Mouse (Mus musculus) stomach, embryonic 16.5 days (tissue): ENCODE measurements around the gene Romo1. TPM values are rescaled to one million over a fixed set of nuclear protein-coding genes. Genes with fewer than 3 reads are reported as not detected.

Experiments
- ATAC-seq: fragments of 200-750 bp; cut with Nextera tagmentation; 2 replicates; pipeline ENCODE4 v1.8.0; 2017; ENCODE audit warnings: moderate number of reproducible peaks, moderate TSS enrichment; ENCODE audit not compliant: insufficient read depth, low FRiP score
- H3K27ac ChIP-seq: fragments of 300-500 bp; sonication (generic); 2 replicates; pipeline ENCODE4 v1.5.1; 2014; ENCODE audit warnings: low read length
- H3K27me3 ChIP-seq: fragments of 300-500 bp; sonication (generic); 2 replicates; pipeline ENCODE4 v1.6.1; 2014; ENCODE audit warnings: low read length, control low read depth, mixed read lengths; ENCODE audit not compliant: control insufficient read depth, insufficient read depth
- H3K36me3 ChIP-seq: fragments of 300-500 bp; sonication (generic); 2 replicates; pipeline ENCODE4 v1.6.1; 2014; ENCODE audit warnings: low read length; ENCODE audit not compliant: control insufficient read depth, insufficient read depth
- H3K4me1 ChIP-seq: fragments of 300-500 bp; sonication (generic); 2 replicates; pipeline ENCODE4 v1.6.1; 2014; ENCODE audit warnings: low read length, control low read depth, mixed read lengths; ENCODE audit not compliant: control insufficient read depth, insufficient read depth
- H3K4me2 ChIP-seq: fragments of 300-500 bp; sonication (generic); 2 replicates; pipeline ENCODE4 v1.6.1; 2014; ENCODE audit warnings: low read depth, low read length, mixed read lengths
- H3K4me3 ChIP-seq: fragments of 300-500 bp; sonication (generic); replicated peaks from 2 replicates; pipeline ENCODE4 v1.5.1; 2014; ENCODE audit warnings: mild to moderate bottlenecking, low read length
- H3K9ac ChIP-seq: fragments of 300-500 bp; sonication (generic); 2 replicates; pipeline ENCODE4 v1.6.1; 2014; ENCODE audit warnings: low read length
- H3K9me3 ChIP-seq: fragments of 300-500 bp; sonication (generic); replicated peaks from 2 replicates; pipeline ENCODE4 v1.6.1; 2016; ENCODE audit warnings: low read length, control low read depth; ENCODE audit not compliant: control insufficient read depth
- WGBS: fragments of 180-500 bp; shearing (Covaris S2); extraction: QIAGEN DNeasy Blood & Tissue Kit; methylation state at CpG from one replicate; pipeline ENCODE4 v1.1.7; 2014; 5-methylcytosine and 5-hydroxymethylcytosine counted together
- polyA plus RNA-seq: library from polyadenylated mRNA; unstranded; fragments of >200 nt; fragmentation: Nextera tagmentation; extraction: Ambion mirVana; gene quantifications from 2 replicates; pipeline ENCODE4 v1.2.1, GENCODE M21; 2015

Gene Romo1
- polyA plus RNA-seq, 1 experiment from 2014 or later: 344 TPM

DNA sequence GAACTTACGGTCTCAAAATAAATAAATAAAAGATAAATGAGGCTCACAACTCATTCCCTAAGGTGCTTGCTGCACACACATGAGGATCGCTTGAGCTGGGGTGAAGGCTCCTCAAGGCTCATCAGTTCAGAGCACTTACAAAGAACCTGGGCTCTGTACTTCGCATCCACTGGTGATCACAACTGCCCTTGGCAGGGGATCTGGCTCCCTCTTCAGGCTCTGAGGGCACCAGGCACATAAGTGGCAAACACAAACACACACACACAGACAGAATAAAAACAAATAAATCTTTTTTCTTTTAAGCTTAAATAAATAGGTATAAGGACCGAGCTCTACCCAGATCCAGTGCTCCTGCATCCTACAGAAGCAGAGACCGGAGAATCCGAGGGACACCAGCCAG is 8.1 kb upstream of the Romo1 start:
- Histone ChIP-seq H3K9ac (no peak overlapping the region), H3K36me3 (0 out of 2 replicates have a peak, but pooled peaks cover 3% of the 10 kb centered on the region), H3K27me3 (no peaks in the 10 kb centered on the region), H3K4me3 (no peak overlapping the region), H3K9me3 (no peaks in the 10 kb centered on the region), H3K27ac (no peak overlapping the region), H3K4me1 (no peaks in the 10 kb centered on the region), H3K4me2 (no peak overlapping the region)
- 82% methylated on average over 6 of the region's 6 CpGs for WGBS
- ATAC-seq: no peak

DNA sequence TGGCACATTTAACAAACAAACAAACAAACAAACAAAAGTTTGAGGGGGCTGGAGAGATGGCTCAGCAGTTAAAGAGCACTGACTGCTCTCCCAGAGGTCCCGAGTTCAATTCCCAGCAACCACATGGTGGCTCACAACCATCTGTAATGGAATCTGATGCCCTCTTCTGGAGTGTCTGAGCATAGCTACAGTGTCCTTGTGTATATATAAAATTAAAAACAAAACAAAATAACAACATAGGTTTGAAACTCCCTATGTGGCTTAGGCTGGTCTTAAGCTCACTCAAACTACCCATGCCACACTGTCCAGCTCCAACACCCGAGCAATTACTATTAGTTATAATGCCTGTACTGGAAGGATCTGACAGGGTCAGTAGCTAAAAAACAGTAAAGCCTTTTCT is 1.0 kb upstream of the Romo1 start:
- WGBS: 80% methylated on average over 2 of the region's 2 CpGs
- Histone ChIP-seq H3K4me3 (peak overlapping the region; percentile 89), H3K9ac (no peak overlapping the region)

DNA sequence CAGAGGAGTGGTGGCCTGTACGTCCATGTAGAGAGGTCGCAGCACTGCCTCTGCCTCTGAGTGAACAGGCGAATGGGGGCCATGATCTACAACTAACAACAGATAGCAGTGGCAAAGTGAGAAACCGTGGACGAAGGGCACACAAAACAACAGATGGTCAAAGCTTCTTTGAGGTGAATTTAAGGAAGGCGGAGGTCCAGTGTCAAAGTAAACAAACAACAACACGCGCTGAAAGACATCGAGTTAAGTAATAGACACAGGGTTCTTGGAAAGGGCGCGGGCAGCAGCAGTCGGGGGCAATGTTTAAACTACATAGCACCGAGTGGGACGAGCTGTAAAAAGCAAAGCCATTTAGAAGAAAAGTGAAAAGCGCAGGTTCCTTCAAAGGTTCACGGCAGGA is 472 bp upstream of the Romo1 start:
- Histone ChIP-seq H3K9me3 (no peaks in the 10 kb centered on the region), H3K27ac (peak overlapping the region; percentile 94), H3K4me2 (peak overlapping the region; percentile 79), H3K9ac (peak overlapping the region; percentile 92), H3K36me3 (peaks cover 4% of the 10 kb centered on the region; the same call in 1 of the 2 replicates), H3K27me3 (no peaks in the 10 kb centered on the region), H3K4me1 (peaks cover 9% of the 10 kb centered on the region), H3K4me3 (peak overlapping the region; percentile 89)
- WGBS: 1% methylated on average over 16 of the region's 16 CpGs
- ATAC-seq: no peak

More for the DNA sequence above, 1.0 kb upstream of the Romo1 start:
- H3K36me3 ChIP-seq: peaks cover 3% of the 10 kb centered on the region; the same call in 1 of the 2 replicates
- no peaks in the 10 kb centered on the region for H3K27me3 ChIP-seq
- ATAC-seq: no peak
- peaks cover 9% of the 10 kb centered on the region for H3K4me1 ChIP-seq
- no peaks in the 10 kb centered on the region for H3K9me3 ChIP-seq
- no peak overlapping the region for H3K27ac ChIP-seq
- peak overlapping the region; percentile 79 for H3K4me2 ChIP-seq

DNA sequence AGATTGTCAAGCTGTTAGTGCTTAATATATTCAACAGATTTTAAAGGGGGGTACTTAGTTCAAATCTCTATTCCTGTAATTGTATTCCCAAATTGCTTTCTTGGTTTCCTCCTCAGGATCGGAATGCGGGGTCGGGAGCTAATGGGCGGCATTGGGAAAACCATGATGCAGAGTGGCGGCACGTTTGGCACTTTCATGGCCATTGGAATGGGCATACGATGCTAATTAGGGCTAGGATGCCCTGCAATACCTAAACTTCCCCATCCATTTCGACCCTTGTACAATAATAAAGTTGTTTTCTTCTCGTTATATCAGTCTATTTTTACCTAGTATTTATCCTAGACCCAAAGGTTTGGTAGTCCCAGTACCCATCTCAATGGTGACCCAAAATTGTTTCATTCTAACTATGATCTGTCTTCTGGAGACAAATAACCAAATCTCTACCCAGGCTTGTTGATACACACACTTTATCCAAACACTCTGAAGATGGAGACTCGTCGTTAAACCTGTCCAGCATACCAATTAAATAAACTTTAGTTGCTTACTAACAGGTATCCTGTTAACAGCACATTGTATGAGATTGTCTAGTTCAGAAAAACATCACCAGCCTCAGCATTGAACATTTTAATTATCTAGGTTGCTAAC is 1.8 kb downstream of the Romo1 start:
- H3K4me3 ChIP-seq: peak overlapping the region; percentile 89
- peaks cover 9% of the 10 kb centered on the region for H3K36me3 ChIP-seq
- H3K4me2 ChIP-seq: peak overlapping the region; percentile 79
- H3K9ac ChIP-seq: no peak overlapping the region
- H3K4me1 ChIP-seq: peaks cover 9% of the 10 kb centered on the region
- no peak for ATAC-seq
- no peak overlapping the region for H3K27ac ChIP-seq
- no peaks in the 10 kb centered on the region for H3K9me3 ChIP-seq
- 55% methylated on average over 11 of the region's 11 CpGs for WGBS
- no peaks in the 10 kb centered on the region for H3K27me3 ChIP-seq

DNA sequence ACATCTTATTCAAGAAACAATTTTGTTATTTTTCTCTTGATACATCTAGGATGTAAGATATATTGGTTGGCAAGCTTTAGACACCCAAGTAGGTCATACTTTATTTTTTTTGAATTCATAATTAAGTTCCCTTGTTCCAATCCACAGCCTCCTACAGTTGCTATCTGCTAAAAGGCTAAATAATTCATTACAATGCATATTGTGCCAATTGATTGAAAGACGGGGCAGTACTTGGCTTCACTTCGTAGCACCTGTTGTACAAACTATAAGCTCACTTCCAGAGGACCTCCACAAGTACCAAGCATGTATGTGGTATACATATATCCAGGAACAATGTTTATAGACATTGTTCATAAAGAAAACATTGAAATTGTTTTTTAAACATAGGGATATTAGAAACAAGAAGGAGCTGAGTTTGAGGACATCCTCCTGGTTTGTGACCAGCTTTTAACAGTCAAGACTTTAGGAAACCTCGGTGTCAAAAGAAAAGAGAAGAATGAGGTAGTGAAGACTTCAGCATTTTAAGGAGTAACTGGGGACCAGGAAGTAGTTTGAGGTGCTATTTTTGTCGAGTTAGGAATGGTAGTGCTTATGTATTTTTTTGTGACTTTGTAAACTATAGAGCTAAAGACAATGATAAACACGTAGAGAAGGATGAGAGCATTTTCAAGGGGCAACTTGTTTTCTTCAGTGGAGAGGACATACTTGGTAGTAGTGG is 2.6 kb downstream of the Romo1 start:
- no peak overlapping the region for H3K4me2 ChIP-seq
- no peak overlapping the region for H3K4me3 ChIP-seq
- peaks cover 9% of the 10 kb centered on the region for H3K4me1 ChIP-seq
- 57% methylated on average over 5 of the region's 5 CpGs for WGBS
- no peak overlapping the region for H3K27ac ChIP-seq
- no peaks in the 10 kb centered on the region for H3K9me3 ChIP-seq
- no peak overlapping the region for H3K9ac ChIP-seq
- no peaks in the 10 kb centered on the region for H3K27me3 ChIP-seq
- peaks cover 9% of the 10 kb centered on the region for H3K36me3 ChIP-seq
- ATAC-seq: no peak

DNA sequence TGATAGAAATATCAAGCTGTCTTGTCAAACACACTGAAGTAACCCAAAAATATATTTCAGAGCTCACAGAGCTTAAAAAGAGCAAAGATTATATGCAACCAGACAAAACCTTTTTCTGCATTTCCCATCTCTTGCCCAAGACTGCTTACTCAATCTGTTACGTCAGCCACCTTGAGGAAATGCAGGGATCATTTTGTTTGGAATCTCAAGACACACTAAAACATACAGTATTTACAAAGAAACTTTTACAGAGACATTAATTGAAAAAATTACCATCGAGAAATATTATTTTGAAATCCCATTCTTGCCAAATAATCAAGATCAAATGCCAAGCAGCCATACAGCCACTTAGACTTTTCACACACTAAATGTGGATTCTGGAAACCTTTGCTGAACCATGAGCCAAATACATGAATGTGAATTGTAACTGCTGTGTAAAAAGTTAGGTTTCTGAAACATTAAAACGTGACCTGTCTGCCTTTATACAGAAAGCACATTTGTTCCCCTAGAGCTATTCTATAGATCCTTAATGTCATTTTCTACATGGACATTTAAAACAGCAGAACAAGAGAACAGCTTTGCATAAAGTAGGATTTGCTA is 3.6 kb downstream of the Romo1 start:
- H3K27me3 ChIP-seq: no peaks in the 10 kb centered on the region
- ATAC-seq: no peak
- no peak overlapping the region for H3K27ac ChIP-seq
- peaks cover 9% of the 10 kb centered on the region for H3K4me1 ChIP-seq
- H3K36me3 ChIP-seq: peaks cover 9% of the 10 kb centered on the region
- H3K4me3 ChIP-seq: no peak overlapping the region
- WGBS: 78% methylated on average over 3 of the region's 3 CpGs
- H3K9ac ChIP-seq: no peak overlapping the region
- no peak overlapping the region for H3K4me2 ChIP-seq
- no peaks in the 10 kb centered on the region for H3K9me3 ChIP-seq

DNA sequence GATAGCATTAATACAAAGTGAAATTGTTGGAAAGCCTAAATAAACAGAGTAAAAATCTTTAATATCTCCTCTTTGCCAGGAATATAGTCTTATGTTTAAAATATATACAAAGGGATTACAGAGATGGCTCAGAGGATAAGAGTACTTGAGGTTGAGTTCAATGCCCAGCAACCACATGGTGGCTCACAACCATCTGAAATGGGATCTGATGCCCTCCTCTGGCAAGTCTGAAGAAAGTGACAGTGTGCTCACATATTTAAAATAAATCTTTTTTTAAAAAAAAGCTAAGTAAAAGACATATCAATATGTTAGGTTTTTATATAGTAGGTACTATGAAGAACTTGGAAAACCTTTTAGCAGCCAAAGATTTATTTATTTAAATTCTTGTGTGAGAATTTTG is 7.7 kb downstream of the Romo1 start:
- no peaks in the 10 kb centered on the region for H3K4me1 ChIP-seq
- no peak overlapping the region for H3K4me3 ChIP-seq
- no peaks in the 10 kb centered on the region for H3K9me3 ChIP-seq
- no peak for ATAC-seq
- H3K27me3 ChIP-seq: no peaks in the 10 kb centered on the region
- no peak overlapping the region for H3K4me2 ChIP-seq
- no peak overlapping the region for H3K9ac ChIP-seq
- H3K36me3 ChIP-seq: peaks cover 24% of the 10 kb centered on the region
- no peak overlapping the region for H3K27ac ChIP-seq

DNA sequence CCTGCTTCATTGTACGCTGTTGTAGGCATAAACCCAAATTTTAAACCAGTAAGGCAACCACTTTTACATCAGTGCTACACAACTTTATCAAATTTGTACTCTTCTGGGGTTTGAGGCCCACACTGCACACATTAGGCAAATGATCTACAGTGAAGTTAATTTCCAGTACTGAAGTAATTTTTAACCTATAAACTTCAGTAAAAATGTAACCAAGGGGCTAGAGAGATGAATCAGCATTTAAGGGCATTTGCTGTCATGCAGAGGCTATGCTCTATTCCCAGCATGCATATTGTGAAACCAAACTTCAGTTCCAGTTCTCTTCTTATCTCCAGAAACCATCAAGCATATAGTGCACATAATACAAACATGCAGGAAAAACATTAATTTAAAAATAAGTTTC is 21.6 kb downstream of the Romo1 start:
- WGBS: 90% methylated on average over 1 of the region's 1 CpGs
- ATAC-seq: no peak
- no peaks in the 10 kb centered on the region for H3K27me3 ChIP-seq

DNA sequence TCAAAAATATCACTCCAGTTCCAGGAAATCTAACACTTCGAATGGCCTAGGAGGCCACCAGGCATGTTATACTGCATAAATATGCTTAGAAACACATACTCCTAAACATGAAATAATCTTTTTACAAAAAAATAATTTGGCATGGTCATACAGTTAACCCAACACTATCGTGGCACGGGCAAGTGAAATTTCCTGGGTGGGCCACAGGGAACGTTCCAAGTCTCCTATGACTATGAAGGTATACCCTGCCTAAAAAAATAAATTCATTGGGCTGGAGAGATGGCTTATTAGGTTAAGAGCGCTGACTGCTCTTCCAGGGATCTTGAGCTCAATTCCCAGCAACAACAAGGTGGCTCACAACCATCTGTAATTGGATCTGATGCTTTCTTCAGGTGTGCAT is 22.7 kb downstream of the Romo1 start:
- no peak overlapping the region for H3K4me2 ChIP-seq
- H3K9me3 ChIP-seq: no peaks in the 10 kb centered on the region
- peaks cover 34% of the 10 kb centered on the region for H3K36me3 ChIP-seq
- no peak overlapping the region for H3K9ac ChIP-seq
- WGBS: 90% methylated on average over 5 of the region's 5 CpGs
- no peak overlapping the region for H3K27ac ChIP-seq
- H3K4me3 ChIP-seq: no peak overlapping the region
- no peaks in the 10 kb centered on the region for H3K4me1 ChIP-seq
- H3K27me3 ChIP-seq: no peaks in the 10 kb centered on the region
- no peak for ATAC-seq

More for the DNA sequence above, 21.6 kb downstream of the Romo1 start:
- Histone ChIP-seq H3K36me3 (peaks cover 38% of the 10 kb centered on the region), H3K27ac (no peak overlapping the region), H3K9ac (no peak overlapping the region), H3K4me3 (no peak overlapping the region), H3K9me3 (no peaks in the 10 kb centered on the region), H3K4me1 (no peaks in the 10 kb centered on the region), H3K4me2 (no peak overlapping the region)
